Mouse (Mus musculus) thymus, adult 2 months (tissue): ENCODE measurements around the gene Prkcg.

Source experiments
- CTCF ChIP-seq: fragments of 200-500 bp; IDR thresholded peaks from 2 replicates; pipeline ENCODE4 v1.5.1; 2012; ENCODE audit warnings: mild to moderate bottlenecking, control low read depth, low read length, moderate library complexity, borderline replicate concordance; ENCODE audit not compliant: control insufficient read depth, poor library complexity, insufficient read depth; ENCODE audit errors: extremely low read depth
- POLR2A ChIP-seq: fragments of 200-500 bp; IDR thresholded peaks from 2 replicates; pipeline ENCODE4 v1.6.1; 2012; ENCODE audit warnings: mild to moderate bottlenecking, low read length, control low read depth, moderate library complexity; ENCODE audit not compliant: control insufficient read depth, poor library complexity, insufficient read depth; ENCODE audit errors: extremely low read depth

GRCm38 (mm10) chr7:3370407-3370806, 81.4 kb downstream of the Prkcg start:
- no peak for TF ChIP-seq POLR2A
- TF ChIP-seq CTCF, result no peak
